Mouse (Mus musculus): Measurements from ENCODE around the gene Agpat2. TPM values are rescaled to one million over a fixed set of nuclear protein-coding genes. Genes with fewer than 3 reads are reported as not detected.

Gene Agpat2
- polyA plus RNA-seq, 1 experiment from 2014 or later = 20.6 TPM

GRCm38 (mm10) chr2:26571826-26572225, 32.4 kb downstream of the Agpat2 start:
- H3K27ac ChIP-seq (ENCODE audit: low read depth, low read length) = peak overlapping the region; percentile 91
- WGBS (ENCODE audit: insufficient replicate concordance) = 24% methylated on average over 5 of the region's 5 CpGs
- no peaks in the 10 kb centered on the region for H3K36me3 ChIP-seq (ENCODE audit: control insufficient read depth, insufficient read depth, low read length)
- H3K9ac ChIP-seq (ENCODE audit: low read depth, low read length) = peak overlapping the region; percentile 59; the same call in 1 of the 2 replicates
- ATAC-seq (replicated peaks; ENCODE audit: insufficient number of reproducible peaks, low FRiP score, low TSS enrichment) = peak; percentile 60
- peaks cover 44% of the 10 kb centered on the region for H3K4me1 ChIP-seq (ENCODE audit: control insufficient read depth, insufficient read depth, low read length)
- H3K4me2 ChIP-seq = peak overlapping the region; percentile 34; the same call in 1 of the 2 replicates
- no peak overlapping the region for H3K4me3 ChIP-seq (ENCODE audit: low read depth, low read length)
- H3K9me3 ChIP-seq (replicated peaks; ENCODE audit: control insufficient read depth, low read length) = no peaks in the 10 kb centered on the region
- H3K27me3 ChIP-seq (ENCODE audit: control insufficient read depth, insufficient read depth, low read length) = no peaks in the 10 kb centered on the region

- ATAC-seq (replicated peaks; ENCODE audit: insufficient number of reproducible peaks, low FRiP score, low TSS enrichment) = 0 out of 2 replicates have a peak, but pooled peaks have one; percentile 7
- H3K4me1 ChIP-seq (ENCODE audit: control insufficient read depth, insufficient read depth, low read length) = peaks cover 44% of the 10 kb centered on the region
Observed at GRCm38 (mm10) chr2:26571400-26571799, 32.8 kb downstream of the Agpat2 start.

GRCm38 (mm10) chr2:26570034-26570433, 34.2 kb downstream of the Agpat2 start:
- H3K4me1 ChIP-seq (ENCODE audit: control insufficient read depth, insufficient read depth, low read length) = peaks cover 32% of the 10 kb centered on the region
- H3K4me3 ChIP-seq (ENCODE audit: low read depth, low read length) = no peak overlapping the region
- no peak overlapping the region for H3K9ac ChIP-seq (ENCODE audit: low read depth, low read length)
- H3K4me2 ChIP-seq = no peak overlapping the region
- peak overlapping the region; percentile 91 for H3K27ac ChIP-seq (ENCODE audit: low read depth, low read length)
- WGBS (ENCODE audit: insufficient replicate concordance) = 6% methylated on average over 3 of the region's 3 CpGs
- no peaks in the 10 kb centered on the region for H3K27me3 ChIP-seq (ENCODE audit: control insufficient read depth, insufficient read depth, low read length)
- no peaks in the 10 kb centered on the region for H3K36me3 ChIP-seq (ENCODE audit: control insufficient read depth, insufficient read depth, low read length)
- ATAC-seq (replicated peaks; ENCODE audit: insufficient number of reproducible peaks, low FRiP score, low TSS enrichment) = no peak
- no peaks in the 10 kb centered on the region for H3K9me3 ChIP-seq (replicated peaks; ENCODE audit: control insufficient read depth, low read length)

More at GRCm38 (mm10) chr2:26571400-26571799, 32.8 kb downstream of the Agpat2 start:
- Histone ChIP-seq H3K27ac (ENCODE audit: low read depth, low read length) (peak overlapping the region; percentile 91), H3K4me2 (peak overlapping the region; percentile 34; the same call in 1 of the 2 replicates), H3K4me3 (ENCODE audit: low read depth, low read length) (no peak overlapping the region), H3K36me3 (ENCODE audit: control insufficient read depth, insufficient read depth, low read length) (no peaks in the 10 kb centered on the region), H3K27me3 (ENCODE audit: control insufficient read depth, insufficient read depth, low read length) (no peaks in the 10 kb centered on the region), H3K9ac (ENCODE audit: low read depth, low read length) (peak overlapping the region; percentile 59; the same call in 1 of the 2 replicates), H3K9me3 (replicated peaks; ENCODE audit: control insufficient read depth, low read length) (no peaks in the 10 kb centered on the region)
- WGBS (ENCODE audit: insufficient replicate concordance) = 52% methylated on average over 9 of the region's 9 CpGs

GRCm38 (mm10) chr2:26566221-26566620, 38.0 kb downstream of the Agpat2 start:
- no peak overlapping the region for H3K9ac ChIP-seq (ENCODE audit: low read depth, low read length)
- WGBS (ENCODE audit: insufficient replicate concordance) = 10% methylated on average over 4 of the region's 4 CpGs
- H3K9me3 ChIP-seq (replicated peaks; ENCODE audit: control insufficient read depth, low read length) = no peaks in the 10 kb centered on the region
- H3K4me3 ChIP-seq (ENCODE audit: low read depth, low read length) = no peak overlapping the region
- no peak overlapping the region for H3K4me2 ChIP-seq
- H3K27ac ChIP-seq (ENCODE audit: low read depth, low read length) = no peak overlapping the region
- H3K27me3 ChIP-seq (ENCODE audit: control insufficient read depth, insufficient read depth, low read length) = no peaks in the 10 kb centered on the region
- H3K4me1 ChIP-seq (ENCODE audit: control insufficient read depth, insufficient read depth, low read length) = peaks cover 6% of the 10 kb centered on the region
- ATAC-seq (replicated peaks; ENCODE audit: insufficient number of reproducible peaks, low FRiP score, low TSS enrichment) = peak; percentile 44; the same call in 1 of the 2 replicates
- H3K36me3 ChIP-seq (ENCODE audit: control insufficient read depth, insufficient read depth, low read length) = no peaks in the 10 kb centered on the region

DNA sequence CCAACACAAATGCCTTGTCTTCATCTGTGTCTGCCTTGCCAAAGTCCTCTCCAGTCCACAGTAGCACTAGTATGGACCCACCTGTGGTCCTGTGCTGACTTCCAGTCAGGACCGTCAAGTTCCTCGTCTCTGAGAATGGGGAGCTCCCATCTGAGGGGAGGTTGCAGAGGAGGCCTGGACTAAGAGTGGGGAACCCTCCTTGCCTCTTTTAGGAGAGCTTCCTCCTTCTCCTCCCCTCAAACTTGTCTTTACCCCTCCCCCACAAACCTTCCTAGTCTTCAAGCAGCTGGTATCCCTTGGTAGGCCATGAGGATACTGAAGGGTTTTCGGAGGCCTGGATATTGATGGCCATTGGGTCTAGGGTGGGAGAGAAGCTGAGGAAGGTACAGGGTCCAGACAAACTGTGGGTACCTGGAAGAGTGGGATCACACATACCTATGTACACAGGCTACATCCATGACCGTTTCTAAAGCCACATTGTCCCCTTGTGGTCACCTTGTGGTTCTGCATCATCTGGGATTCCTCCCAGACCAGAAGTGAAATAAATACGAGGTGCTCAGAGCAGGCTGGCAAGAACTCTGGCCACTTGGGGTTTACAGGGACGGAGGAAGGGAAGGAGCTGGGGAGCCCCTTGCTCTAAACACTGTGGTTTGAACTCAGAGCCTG, 42.7 kb downstream of the Agpat2 start:
- no peak overlapping the region for H3K4me3 ChIP-seq (ENCODE audit: low read depth, low read length)
- ATAC-seq (replicated peaks; ENCODE audit: insufficient number of reproducible peaks, low FRiP score, low TSS enrichment) = peak; percentile 21; the same call in 1 of the 2 replicates
- 46% methylated on average over 6 of the region's 6 CpGs for WGBS (ENCODE audit: insufficient replicate concordance)
- 0 out of 2 replicates have a peak overlapping the region, but pooled peaks have one; percentile 28 for H3K9ac ChIP-seq (ENCODE audit: low read depth, low read length)
- H3K27me3 ChIP-seq (ENCODE audit: control insufficient read depth, insufficient read depth, low read length) = no peaks in the 10 kb centered on the region; the same call in 1 of the 2 replicates
- no peaks in the 10 kb centered on the region for H3K9me3 ChIP-seq (replicated peaks; ENCODE audit: control insufficient read depth, low read length)
- H3K4me1 ChIP-seq (ENCODE audit: control insufficient read depth, insufficient read depth, low read length) = peaks cover 14% of the 10 kb centered on the region
- H3K27ac ChIP-seq (ENCODE audit: low read depth, low read length) = no peak overlapping the region
- H3K36me3 ChIP-seq (ENCODE audit: control insufficient read depth, insufficient read depth, low read length) = no peaks in the 10 kb centered on the region
- H3K4me2 ChIP-seq = no peak overlapping the region

GRCm38 (mm10) chr2:26560506-26560905, 43.7 kb downstream of the Agpat2 start:
- H3K27me3 ChIP-seq (ENCODE audit: control insufficient read depth, insufficient read depth, low read length) = no peaks in the 10 kb centered on the region; the same call in 1 of the 2 replicates
- ATAC-seq (replicated peaks; ENCODE audit: insufficient number of reproducible peaks, low FRiP score, low TSS enrichment) = no peak
- no peak overlapping the region for H3K4me3 ChIP-seq (ENCODE audit: low read depth, low read length)
- H3K4me1 ChIP-seq (ENCODE audit: control insufficient read depth, insufficient read depth, low read length) = peaks cover 21% of the 10 kb centered on the region
- H3K9me3 ChIP-seq (replicated peaks; ENCODE audit: control insufficient read depth, low read length) = no peaks in the 10 kb centered on the region
- no peaks in the 10 kb centered on the region for H3K36me3 ChIP-seq (ENCODE audit: control insufficient read depth, insufficient read depth, low read length)
- WGBS (ENCODE audit: insufficient replicate concordance) = 75% methylated on average over 5 of the region's 5 CpGs
- H3K4me2 ChIP-seq = no peak overlapping the region
- no peak overlapping the region for H3K27ac ChIP-seq (ENCODE audit: low read depth, low read length)
- H3K9ac ChIP-seq (ENCODE audit: low read depth, low read length) = no peak overlapping the region

GRCm38 (mm10) chr2:26556535-26556993, 47.7 kb downstream of the Agpat2 start:
- Histone ChIP-seq H3K4me3 (ENCODE audit: low read depth, low read length) (no peak overlapping the region), H3K27me3 (ENCODE audit: control insufficient read depth, insufficient read depth, low read length) (no peaks in the 10 kb centered on the region; the same call in 1 of the 2 replicates), H3K27ac (ENCODE audit: low read depth, low read length) (peak overlapping the region; percentile 46; the same call in 1 of the 2 replicates), H3K9ac (ENCODE audit: low read depth, low read length) (no peak overlapping the region), H3K4me2 (peak overlapping the region; percentile 29), H3K4me1 (ENCODE audit: control insufficient read depth, insufficient read depth, low read length) (peaks cover 19% of the 10 kb centered on the region), H3K9me3 (replicated peaks; ENCODE audit: control insufficient read depth, low read length) (no peaks in the 10 kb centered on the region), H3K36me3 (ENCODE audit: control insufficient read depth, insufficient read depth, low read length) (no peaks in the 10 kb centered on the region)
- ATAC-seq (replicated peaks; ENCODE audit: insufficient number of reproducible peaks, low FRiP score, low TSS enrichment) = no peak
- WGBS (ENCODE audit: insufficient replicate concordance) = 27% methylated on average over 4 of the region's 4 CpGs

DNA sequence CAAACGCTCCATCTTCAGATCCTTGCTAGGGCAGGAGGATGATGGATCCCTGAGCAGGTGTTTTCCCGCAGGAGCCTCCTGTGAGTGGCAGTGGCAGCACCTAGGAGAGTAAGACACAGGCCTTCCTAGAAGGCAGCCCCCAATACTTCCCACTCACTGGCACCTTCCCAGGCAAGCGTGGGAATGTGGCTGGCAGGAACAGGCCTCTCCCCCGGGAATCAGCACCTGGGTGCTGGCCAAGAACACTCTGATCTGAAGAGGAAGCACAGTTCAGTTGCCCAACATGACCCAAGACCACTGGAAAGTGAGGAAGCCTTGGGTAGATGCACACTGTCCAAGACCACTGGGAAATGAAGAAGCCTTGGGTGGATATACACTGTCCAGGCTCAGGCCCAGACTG, 49.1 kb downstream of the Agpat2 start:
- no peak overlapping the region for H3K27ac ChIP-seq (ENCODE audit: low read depth, low read length)
- H3K4me2 ChIP-seq = no peak overlapping the region
- H3K9me3 ChIP-seq (replicated peaks; ENCODE audit: control insufficient read depth, low read length) = no peaks in the 10 kb centered on the region
- WGBS (ENCODE audit: insufficient replicate concordance) = 77% methylated on average over 4 of the region's 4 CpGs
- no peaks in the 10 kb centered on the region for H3K36me3 ChIP-seq (ENCODE audit: control insufficient read depth, insufficient read depth, low read length)
- H3K4me1 ChIP-seq (ENCODE audit: control insufficient read depth, insufficient read depth, low read length) = peaks cover 22% of the 10 kb centered on the region
- no peaks in the 10 kb centered on the region for H3K27me3 ChIP-seq (ENCODE audit: control insufficient read depth, insufficient read depth, low read length)
- no peak for ATAC-seq (replicated peaks; ENCODE audit: insufficient number of reproducible peaks, low FRiP score, low TSS enrichment)
- no peak overlapping the region for H3K9ac ChIP-seq (ENCODE audit: low read depth, low read length)
- no peak overlapping the region for H3K4me3 ChIP-seq (ENCODE audit: low read depth, low read length)
